Mouse (Mus musculus) kidney, adult 2 months (tissue): ENCODE measurements around the gene Syndig1.

Experiments used
- CTCF ChIP-seq: fragments of 200-500 bp; conservative IDR thresholded peaks from 2 replicates; pipeline ENCODE4 v1.5.1; 2011; ENCODE audit warnings: low read depth, mild to moderate bottlenecking, control low read depth, low read length, moderate library complexity, mixed read lengths; ENCODE audit not compliant: insufficient read depth, insufficient read length
- POLR2A ChIP-seq: fragments of 200-500 bp; IDR thresholded peaks from one replicate; pipeline ENCODE4 v1.6.1; 2011; ENCODE audit warnings: low read depth, low read length, control low read depth

GRCm38 (mm10) chr2:149939586-149939985 lies 110.6 kb downstream of the Syndig1 start:
- TF ChIP-seq POLR2A (no peak), CTCF (no peak)
